Mouse (Mus musculus) hindbrain, embryonic 16.5 days (tissue): Measurements from ENCODE around the gene Rai1. TPM values are rescaled to one million over a fixed set of nuclear protein-coding genes. Genes with fewer than 3 reads are reported as not detected.

Experiments
- ATAC-seq: fragments of 200-750 bp; cut with Nextera tagmentation; 2 replicates; pipeline ENCODE4 v1.8.0; 2017; ENCODE audit warnings: moderate TSS enrichment, moderate library complexity
- H3K27ac ChIP-seq: fragments of 300-500 bp; sonication (generic); 2 replicates; pipeline ENCODE4 v1.5.1; 2014; ENCODE audit warnings: low read depth, mild to moderate bottlenecking, control low read depth, low read length, moderate library complexity
- H3K27me3 ChIP-seq: fragments of 300-500 bp; sonication (generic); replicated peaks from 2 replicates; pipeline ENCODE4 v1.6.1; 2014; ENCODE audit warnings: low read length; ENCODE audit not compliant: control insufficient read depth, insufficient read depth
- H3K36me3 ChIP-seq: fragments of 300-500 bp; sonication (generic); 2 replicates; pipeline ENCODE4 v1.6.1; 2014; ENCODE audit warnings: mild to moderate bottlenecking, low read length, moderate library complexity, mixed read lengths; ENCODE audit not compliant: control insufficient read depth, insufficient read depth
- H3K4me1 ChIP-seq: fragments of 300-500 bp; sonication (generic); 2 replicates; pipeline ENCODE4 v1.6.1; 2014; ENCODE audit warnings: low read depth, low read length; ENCODE audit not compliant: control insufficient read depth, insufficient read depth
- H3K4me2 ChIP-seq: fragments of 300-500 bp; sonication (generic); 2 replicates; pipeline ENCODE4 v1.6.1; 2014; ENCODE audit warnings: mild to moderate bottlenecking, low read length, control low read depth, moderate library complexity
- H3K4me3 ChIP-seq: fragments of 300-500 bp; sonication (generic); 2 replicates; pipeline ENCODE4 v1.5.1; 2014; ENCODE audit warnings: mild to moderate bottlenecking, low read length, control low read depth, moderate library complexity
- H3K9ac ChIP-seq: fragments of 300-500 bp; sonication (generic); 2 replicates; pipeline ENCODE4 v1.6.1; 2014; ENCODE audit warnings: low read depth, mild to moderate bottlenecking, control low read depth, low read length, moderate library complexity
- H3K9me3 ChIP-seq: fragments of 300-500 bp; sonication (generic); 2 replicates; pipeline ENCODE4 v1.6.1; 2014; ENCODE audit warnings: mild to moderate bottlenecking, low read length, moderate library complexity; ENCODE audit not compliant: control insufficient read depth
- WGBS: fragments of 180-500 bp; shearing (Covaris S2); extraction: QIAGEN DNeasy Blood & Tissue Kit; methylation state at CpG from one replicate; pipeline ENCODE4 v1.1.7; 2014; 5-methylcytosine and 5-hydroxymethylcytosine counted together
- polyA plus RNA-seq: library from polyadenylated mRNA; unstranded; fragments of >200 nt; fragmentation: Nextera tagmentation; extraction: Ambion mirVana; gene quantifications from 2 replicates; pipeline ENCODE4 v1.2.1, GENCODE M21; 2015

Rai1 gene
- polyA plus RNA-seq, 1 experiment from 2014 or later = 24.3 TPM

- H3K9ac ChIP-seq = no peak overlapping the region
- no peak for ATAC-seq
- H3K4me1 ChIP-seq = peaks cover 44% of the 10 kb centered on the region
- 85% methylated on average over 11 of the region's 11 CpGs for WGBS
- no peaks in the 10 kb centered on the region for H3K9me3 ChIP-seq
- no peak overlapping the region for H3K4me3 ChIP-seq
- no peak overlapping the region for H3K4me2 ChIP-seq
- H3K36me3 ChIP-seq = peaks cover 36% of the 10 kb centered on the region
- no peak overlapping the region; the same call in 1 of the 2 replicates for H3K27ac ChIP-seq
- no peaks in the 10 kb centered on the region for H3K27me3 ChIP-seq
These were observed 82.3 kb downstream of the Rai1 start for GRCm38 (mm10) chr11:60187070-60187469.

- Histone ChIP-seq H3K27ac (no peak overlapping the region), H3K9ac (no peak overlapping the region), H3K9me3 (no peaks in the 10 kb centered on the region), H3K27me3 (no peaks in the 10 kb centered on the region), H3K36me3 (peaks cover 38% of the 10 kb centered on the region), H3K4me1 (peaks cover 31% of the 10 kb centered on the region), H3K4me3 (no peak overlapping the region), H3K4me2 (no peak overlapping the region)
- 88% methylated on average over 25 of the region's 25 CpGs for WGBS
- no peak for ATAC-seq
These were observed 83.6 kb downstream of the Rai1 start for GRCm38 (mm10) chr11:60188275-60188853.

GRCm38 (mm10) chr11:60189501-60190040, 84.8 kb downstream of the Rai1 start:
- Histone ChIP-seq H3K4me1 (peaks cover 19% of the 10 kb centered on the region), H3K27ac (no peak overlapping the region), H3K36me3 (peaks cover 48% of the 10 kb centered on the region), H3K9ac (no peak overlapping the region), H3K4me2 (no peak overlapping the region), H3K27me3 (no peaks in the 10 kb centered on the region), H3K4me3 (no peak overlapping the region), H3K9me3 (no peaks in the 10 kb centered on the region)
- 79% methylated on average over 21 of the region's 21 CpGs for WGBS
- ATAC-seq = no peak

GRCm38 (mm10) chr11:60190055-60190641, 85.3 kb downstream of the Rai1 start:
- H3K27ac ChIP-seq = no peak overlapping the region
- H3K4me1 ChIP-seq = peaks cover 13% of the 10 kb centered on the region
- 92% methylated on average over 17 of the region's 17 CpGs for WGBS
- H3K27me3 ChIP-seq = no peaks in the 10 kb centered on the region
- H3K36me3 ChIP-seq = peaks cover 54% of the 10 kb centered on the region
- H3K9ac ChIP-seq = no peak overlapping the region
- H3K9me3 ChIP-seq = no peaks in the 10 kb centered on the region
- ATAC-seq = no peak
- no peak overlapping the region for H3K4me3 ChIP-seq
- no peak overlapping the region for H3K4me2 ChIP-seq

GRCm38 (mm10) chr11:60192534-60192933, 87.7 kb downstream of the Rai1 start:
- H3K9ac ChIP-seq = no peak overlapping the region
- no peak for ATAC-seq
- H3K4me2 ChIP-seq = no peak overlapping the region
- WGBS = 73% methylated on average over 6 of the region's 6 CpGs
- H3K4me3 ChIP-seq = no peak overlapping the region
- no peaks in the 10 kb centered on the region for H3K9me3 ChIP-seq
- no peaks in the 10 kb centered on the region for H3K4me1 ChIP-seq
- H3K27me3 ChIP-seq = no peaks in the 10 kb centered on the region
- H3K27ac ChIP-seq = 0 out of 2 replicates have a peak overlapping the region, but pooled peaks have one; percentile 44
- peaks cover 62% of the 10 kb centered on the region for H3K36me3 ChIP-seq

- H3K9me3 ChIP-seq = no peaks in the 10 kb centered on the region
- H3K9ac ChIP-seq = no peak overlapping the region
- no peaks in the 10 kb centered on the region for H3K27me3 ChIP-seq
- H3K4me3 ChIP-seq = no peak overlapping the region
- H3K36me3 ChIP-seq = peaks cover 59% of the 10 kb centered on the region
- WGBS = 58% methylated on average over 4 of the region's 4 CpGs
- H3K4me1 ChIP-seq = no peaks in the 10 kb centered on the region
- H3K4me2 ChIP-seq = no peak overlapping the region
- ATAC-seq = peak; percentile 40; the same call in 1 of the 2 replicates
- no peak overlapping the region for H3K27ac ChIP-seq
These were observed 88.7 kb downstream of the Rai1 start for GRCm38 (mm10) chr11:60193556-60193955.

- no peak for ATAC-seq
- peaks cover 46% of the 10 kb centered on the region for H3K36me3 ChIP-seq
These were observed 90.3 kb downstream of the Rai1 start for GRCm38 (mm10) chr11:60195108-60195507.

GRCm38 (mm10) chr11:60196344-60196743, 91.5 kb downstream of the Rai1 start:
- Histone ChIP-seq H3K27ac (no peak overlapping the region; the same call in 1 of the 2 replicates), H3K9ac (no peak overlapping the region; the same call in 1 of the 2 replicates), H3K27me3 (no peaks in the 10 kb centered on the region), H3K36me3 (peaks cover 41% of the 10 kb centered on the region), H3K4me1 (peaks cover 9% of the 10 kb centered on the region), H3K9me3 (no peaks in the 10 kb centered on the region), H3K4me2 (no peak overlapping the region), H3K4me3 (no peak overlapping the region)
- WGBS = 83% methylated on average over 5 of the region's 5 CpGs
- no peak for ATAC-seq

More at GRCm38 (mm10) chr11:60195108-60195507, 90.3 kb downstream of the Rai1 start:
- no peak overlapping the region for H3K4me3 ChIP-seq
- H3K4me2 ChIP-seq = no peak overlapping the region
- peaks cover 4% of the 10 kb centered on the region for H3K4me1 ChIP-seq
- H3K9ac ChIP-seq = no peak overlapping the region
- H3K27ac ChIP-seq = no peak overlapping the region
- no peaks in the 10 kb centered on the region for H3K27me3 ChIP-seq
- H3K9me3 ChIP-seq = no peaks in the 10 kb centered on the region

GRCm38 (mm10) chr11:60197998-60198619, 93.3 kb downstream of the Rai1 start:
- no peak for ATAC-seq

More at GRCm38 (mm10) chr11:60197998-60198619, 93.3 kb downstream of the Rai1 start:
- H3K36me3 ChIP-seq = peaks cover 45% of the 10 kb centered on the region
- H3K27ac ChIP-seq = peak overlapping the region; percentile 44
- H3K4me1 ChIP-seq = peaks cover 15% of the 10 kb centered on the region
- H3K9ac ChIP-seq = no peak overlapping the region; the same call in 1 of the 2 replicates
- 74% methylated on average over 24 of the region's 24 CpGs for WGBS
- H3K9me3 ChIP-seq = no peaks in the 10 kb centered on the region
- H3K27me3 ChIP-seq = no peaks in the 10 kb centered on the region
- no peak overlapping the region for H3K4me3 ChIP-seq
- no peak overlapping the region for H3K4me2 ChIP-seq
